Mouse (Mus musculus) v-Abl transformed pro-B cells (cell line): ENCODE results near the gene Zfp93.

ENCODE experiments used
- in situ Hi-C, 2 experiments: fragments of 400-800 bp; cut with MboI; formaldehyde crosslinking; loops; one replicate each; pipeline ENCODE4 v1.15.1; 2025; ENCODE audit not compliant: unreplicated experiment in 2 of 2

The Zfp93 gene

DNA sequence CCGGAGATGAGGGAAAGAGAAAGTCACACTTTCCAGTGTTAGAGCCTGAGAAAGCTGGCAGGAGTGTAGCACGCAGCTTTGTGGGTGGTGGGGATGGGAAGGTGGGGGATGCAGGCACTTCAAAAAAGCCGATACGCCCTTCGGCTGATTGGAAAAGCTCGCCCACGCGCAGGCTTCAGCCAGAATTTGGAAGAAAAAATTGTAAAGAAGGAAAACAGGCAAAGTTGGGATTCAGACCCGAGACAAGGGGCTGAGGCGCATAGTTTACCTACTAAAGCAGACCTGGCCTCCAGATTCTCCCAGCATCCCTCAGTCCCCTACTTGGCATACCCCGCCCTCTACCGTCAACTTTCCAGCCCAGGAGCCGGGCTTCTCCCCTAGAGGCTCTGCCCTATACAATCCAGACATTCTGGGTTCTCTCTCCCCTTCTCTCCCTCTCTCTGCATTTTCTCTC is 55.5 kb downstream of the Zfp93 start:
- in situ Hi-C loops, result no loop called here

DNA sequence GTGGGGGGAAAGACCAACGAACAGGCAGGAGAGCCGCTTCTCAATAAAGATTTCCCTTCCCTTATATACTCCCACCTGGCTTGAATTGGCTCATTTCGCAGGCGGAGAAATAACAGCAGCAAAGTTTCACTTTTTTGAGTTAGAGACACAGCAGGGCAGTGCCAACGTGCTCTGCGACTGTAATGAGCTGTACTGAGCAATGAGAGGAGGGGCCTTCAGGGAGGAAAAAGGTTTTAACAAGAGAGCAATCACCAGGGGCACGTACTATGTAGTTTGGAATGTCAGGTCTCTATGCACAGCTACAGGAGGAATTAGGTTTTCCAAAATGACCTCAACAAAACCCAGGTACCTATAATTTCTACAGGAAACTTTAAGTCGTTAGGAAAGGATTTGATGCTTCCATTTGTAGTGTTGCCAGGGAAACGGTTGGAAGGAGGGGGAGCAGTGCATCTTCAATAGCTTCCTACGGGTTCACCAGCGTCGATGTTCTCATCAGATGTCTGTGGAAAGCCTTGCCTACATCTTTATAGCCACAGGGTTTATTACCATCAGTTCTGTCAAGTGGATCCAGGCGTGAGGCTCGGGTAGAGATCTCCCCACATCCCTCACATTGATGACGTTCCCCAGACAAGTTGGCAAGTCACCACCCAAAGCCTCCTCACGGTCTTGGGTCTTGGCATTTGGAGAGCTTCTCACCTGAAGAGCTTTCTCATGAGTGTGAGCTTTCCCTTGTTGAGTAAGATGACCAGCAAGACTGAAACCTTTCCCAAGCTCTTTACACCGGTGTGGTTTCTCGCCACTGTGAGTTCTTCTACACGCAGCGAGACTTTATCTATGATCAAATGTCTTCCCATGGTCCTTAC is 56.3 kb downstream of the Zfp93 start:
- in situ Hi-C loops, result no loop called here
